Mouse (Mus musculus) megakaryocyte-erythroid progenitor cell, adult 5 weeks (primary cell): ENCODE data around the gene Khdrbs1. TPM values are rescaled to one million over a fixed set of nuclear protein-coding genes. Genes with fewer than 3 reads are reported as not detected.

Source experiments
- polyA plus RNA-seq: library from polyadenylated mRNA; stranded (reverse); fragments of >175 nt; gene quantifications from 2 replicates; pipeline ENCODE4 v1.2.3, GENCODE M21; 2012

Gene Khdrbs1
- 237 and 238 TPM in 2 replicates for polyA plus RNA-seq

DNA sequence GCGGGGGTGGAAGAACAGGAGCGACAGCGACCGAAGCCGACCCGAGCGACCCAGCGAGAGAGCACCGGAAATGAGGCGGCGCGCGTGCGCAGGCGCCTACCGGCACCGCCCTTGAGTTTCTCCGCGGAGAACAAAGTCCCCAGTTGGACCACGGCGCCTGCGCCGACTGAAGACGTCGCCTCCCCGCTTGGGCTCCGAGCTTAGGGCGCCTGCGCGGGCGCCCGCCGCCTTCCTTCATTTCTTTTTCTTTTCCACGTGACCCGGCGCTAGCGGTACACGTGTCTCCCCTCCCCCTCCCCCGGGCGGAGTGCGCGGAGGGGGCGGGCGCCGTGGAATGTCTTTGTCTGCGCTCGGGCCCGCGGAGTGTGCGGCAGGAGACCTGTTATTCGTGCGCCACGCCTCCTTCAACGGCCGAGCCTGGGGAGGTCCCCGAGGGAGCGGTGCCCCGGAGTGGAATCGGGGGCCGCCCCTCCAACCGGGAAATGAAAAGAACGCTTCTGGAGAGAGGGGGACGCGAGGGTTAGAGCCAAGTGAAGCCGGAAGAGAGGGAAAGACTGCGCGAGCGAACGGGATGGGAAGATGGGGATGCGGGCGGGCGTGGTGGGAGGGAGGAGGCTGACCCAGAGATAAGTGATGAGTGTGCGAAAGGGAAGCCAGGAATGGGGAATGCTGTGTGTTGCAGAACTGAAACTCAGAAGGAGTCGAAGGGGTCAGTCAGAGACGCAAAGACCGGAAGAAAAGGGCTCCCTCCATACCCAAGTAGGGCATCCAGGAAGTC, at the start of gene Khdrbs1:
Khdrbs1 (minus strand) TSS at position 72 of the 778 bp plus-strand sequence.

DNA sequence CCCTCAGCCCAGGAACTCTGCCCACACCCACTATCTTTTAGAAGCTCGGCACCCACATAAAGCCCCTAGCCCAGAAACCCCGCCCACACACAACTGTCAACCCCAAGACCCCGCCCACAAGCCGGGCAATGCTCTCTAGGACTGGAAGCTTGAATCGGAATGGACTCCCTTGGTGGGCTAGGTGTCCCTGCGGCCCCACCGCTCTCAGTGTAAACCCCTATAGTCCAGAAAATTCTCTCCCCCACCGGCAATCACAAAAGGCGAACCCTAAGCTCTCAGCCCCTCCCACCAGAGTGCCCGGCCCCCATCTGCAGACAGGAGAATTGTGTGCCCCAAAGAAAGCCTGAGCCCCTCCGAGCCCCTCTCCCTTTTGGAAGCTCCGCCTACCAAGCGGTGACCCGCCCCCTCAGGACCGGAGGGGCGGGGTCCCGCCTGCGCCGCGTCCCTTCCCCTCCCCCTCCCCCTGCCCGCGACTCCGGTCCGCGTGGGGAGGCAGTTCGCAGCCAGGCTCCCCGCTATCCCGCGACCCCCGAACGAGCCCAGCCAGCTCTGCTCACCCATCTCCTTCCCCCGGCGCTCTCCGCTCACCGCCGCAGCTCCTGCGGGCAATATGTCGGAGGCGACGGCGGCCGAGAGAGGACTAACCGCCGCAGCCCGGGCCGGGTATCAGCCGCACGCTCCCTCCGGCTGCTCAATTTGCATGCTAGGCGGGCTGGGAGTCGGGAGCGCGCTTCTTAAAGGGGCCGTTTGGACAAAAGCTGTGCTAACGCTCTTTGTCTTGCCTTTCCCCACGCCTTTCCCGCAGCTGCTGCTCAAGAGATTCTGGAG, 45.7 kb downstream of the Khdrbs1 start, which contains the start of gene Tmem39b:
Tmem39b (minus strand) TSS at position 681 of the 828 bp plus-strand sequence.

DNA sequence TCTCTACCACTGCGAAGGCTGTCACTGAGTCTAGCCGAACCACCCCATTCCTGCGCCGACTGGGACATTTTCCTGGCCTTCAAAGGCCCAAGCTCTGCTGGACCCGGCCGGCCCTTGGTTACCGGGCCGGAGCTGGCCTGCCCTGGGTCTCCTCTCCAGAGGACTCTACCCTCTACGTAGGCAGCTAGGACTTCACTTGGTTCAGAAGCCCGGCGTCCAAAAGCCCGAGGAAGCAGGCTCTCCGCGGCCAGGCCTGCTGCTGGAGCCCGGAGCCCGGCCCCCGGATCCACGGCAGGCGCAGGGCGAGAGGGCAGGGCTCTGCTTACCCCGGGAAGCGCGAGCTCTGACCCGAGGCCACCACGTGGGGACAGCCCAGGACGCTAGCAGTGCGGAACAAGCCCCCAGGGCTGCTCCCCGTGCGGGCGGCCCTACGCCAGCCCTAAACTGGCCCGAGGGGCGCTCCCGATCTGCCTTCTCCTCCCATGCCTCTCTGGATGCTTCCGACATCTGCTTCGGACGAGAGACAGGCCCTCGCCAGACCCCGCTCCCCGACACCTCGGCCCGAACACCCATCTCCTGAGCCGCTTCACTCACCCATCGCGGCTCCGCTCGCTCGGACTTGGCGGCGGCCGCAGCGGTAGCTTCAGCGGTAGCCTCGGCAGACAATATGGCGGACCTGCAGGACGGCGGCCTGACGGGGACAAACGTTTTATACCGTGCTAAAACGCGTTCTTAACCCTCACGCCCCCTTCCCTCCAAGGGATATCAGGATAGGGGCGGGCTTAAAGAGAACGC, 69.8 kb downstream of the Khdrbs1 start, which contains the start of gene Kpna6:
Kpna6 (minus strand) TSS at position 685 of the 795 bp plus-strand sequence.

Other genes starting within 250 kb of the Khdrbs1 start
- 233 and 330 TPM in 2 replicates for gene Marcksl1, start 228.7 kb downstream of the Khdrbs1 start, polyA plus RNA-seq
- gene Hdac1, start 199.6 kb downstream of the Khdrbs1 start, polyA plus RNA-seq, result 115 and 122 TPM in 2 replicates
- 6.4 and 7.9 TPM in 2 replicates for gene Lck, start 168.7 kb downstream of the Khdrbs1 start, polyA plus RNA-seq
- gene Fam167b, start 163.8 kb downstream of the Khdrbs1 start, polyA plus RNA-seq, result not detected in 2 replicates
- 131 and 152 TPM in 2 replicates for gene Eif3i, start 141.7 kb downstream of the Khdrbs1 start, polyA plus RNA-seq
- 186 and 194 TPM in 2 replicates for gene Tmem234, start 141.6 kb downstream of the Khdrbs1 start, polyA plus RNA-seq
- gene Dcdc2b, start 128.0 kb downstream of the Khdrbs1 start, polyA plus RNA-seq, result 1.2 and 3.3 TPM in 2 replicates
- gene Iqcc, start 123.2 kb downstream of the Khdrbs1 start, polyA plus RNA-seq, result 2.2 and 6.9 TPM in 2 replicates
- gene Ccdc28b, start 118.4 kb downstream of the Khdrbs1 start, polyA plus RNA-seq, result 38.4 and 40.8 TPM in 2 replicates
- 53.0 and 92.0 TPM in 2 replicates for gene Txlna, start 101.2 kb downstream of the Khdrbs1 start, polyA plus RNA-seq
- gene Kpna6, start 69.5 kb downstream of the Khdrbs1 start, polyA plus RNA-seq, result 11.6 and 17.3 TPM in 2 replicates
- 52.7 and 54.5 TPM in 2 replicates for gene Tmem39b, start 45.5 kb downstream of the Khdrbs1 start, polyA plus RNA-seq
- gene Ptp4a2, start 68.9 kb upstream of the Khdrbs1 start, polyA plus RNA-seq, result 66.3 and 75.8 TPM in 2 replicates
- 0.63 and 0.65 TPM in 2 replicates for gene Spocd1, start 186.9 kb upstream of the Khdrbs1 start, polyA plus RNA-seq
- 2.0 and 2.4 TPM in 2 replicates for gene Adgrb2, start 242.6 kb upstream of the Khdrbs1 start, polyA plus RNA-seq